Mouse (Mus musculus) liver, embryonic 14.5 days (tissue): ENCODE data around the gene Creb5.

Experiments
- CTCF ChIP-seq: IDR thresholded peaks from 2 replicates; pipeline ENCODE4 v1.5.1; 2016; ENCODE audit warnings: antibody characterized with exemption, low read depth, control low read depth
- EP300 ChIP-seq: IDR thresholded peaks from 2 replicates; pipeline ENCODE4 v1.6.1; 2016; ENCODE audit warnings: antibody characterized with exemption, low read depth

- TF ChIP-seq CTCF (no peak), EP300 (no peak)
Observed at GRCm38 (mm10) chr6:53707795-53708194, 420.7 kb downstream of the Creb5 start.
